Mouse (Mus musculus): ENCODE measurements around the gene Mycl.

DNA sequence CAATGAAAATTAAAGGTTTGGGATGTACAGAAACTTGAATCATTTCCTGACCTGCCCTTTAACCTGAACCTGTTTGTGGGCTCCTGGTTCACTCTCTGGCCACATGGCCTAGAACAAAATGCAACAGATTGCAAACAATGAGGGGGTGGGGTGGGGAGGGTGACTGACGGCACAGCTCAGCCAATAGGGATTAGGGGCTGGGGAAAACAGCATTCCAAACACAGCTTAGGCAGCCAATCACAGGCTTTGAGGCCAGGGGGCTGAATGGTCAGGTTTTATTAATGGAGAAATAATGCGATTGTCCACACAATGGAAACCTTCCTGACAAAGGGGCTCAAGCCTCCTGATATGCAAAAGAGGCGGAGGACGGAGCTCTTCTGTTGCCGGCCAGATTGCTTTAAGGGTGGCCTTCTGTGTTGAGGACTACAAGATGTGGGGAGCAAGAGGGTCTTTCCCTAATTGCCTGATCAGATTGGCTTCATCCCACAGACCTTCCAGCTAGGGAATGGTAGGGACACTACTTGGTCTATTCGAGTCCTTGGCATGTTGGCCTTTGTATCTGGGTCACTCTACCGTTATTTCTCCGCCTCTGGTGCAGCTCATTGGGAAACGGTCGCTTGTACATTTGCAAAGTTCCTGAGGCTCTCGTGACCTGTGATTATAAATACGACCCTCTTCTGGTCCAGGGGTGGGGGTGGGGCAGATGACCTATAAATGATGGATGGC is 3.2 kb downstream of the Mycl start:
- TF ChIP-seq CTCF (IDR thresholded peaks at IDR 0.05; ENCODE audit: low read depth, low read length) (no peak), TAL1 (conservative IDR thresholded peaks at IDR 0.05; ENCODE audit: low read depth, low read length) (no peak)
